Mouse (Mus musculus) spleen, adult 2 months (tissue): Measurements from ENCODE around the gene Fzr1.

Source experiments
- CTCF ChIP-seq: fragments of 200-500 bp; IDR thresholded peaks from 2 replicates; pipeline ENCODE4 v1.5.1; 2011; ENCODE audit warnings: mild to moderate bottlenecking, inconsistent platforms; ENCODE audit not compliant: insufficient read depth, insufficient read length, insufficient replicate concordance; ENCODE audit errors: extremely low read depth
- POLR2A ChIP-seq: fragments of 200-500 bp; IDR thresholded peaks from 2 replicates; pipeline ENCODE4 v1.6.1; 2011; ENCODE audit warnings: low read depth, low read length, inconsistent platforms

GRCm38 (mm10) chr10:81321436-81321835 is 56.9 kb downstream of the Fzr1 start:
- no peak for TF ChIP-seq CTCF
- TF ChIP-seq POLR2A = no peak
